Mouse (Mus musculus): ENCODE data around the gene Tmem131l. TPM values are rescaled to one million over a fixed set of nuclear protein-coding genes. Genes with fewer than 3 reads are reported as not detected.
"Not testable (repeated sequence)": the region's sequence is repeated elsewhere in the genome, so short reads cannot be mapped to it uniquely, and the experiment has no call there.

Gene Tmem131l
- total and polyA plus RNA-seq, 3 experiments: 9.6 to 39.6 TPM; not detected in 1

- H3K9me3 ChIP-seq (replicated peaks; ENCODE audit: insufficient read depth, low read length); DNase-seq (ENCODE audit: low read depth, low spot score); H3K4me3 ChIP-seq (ENCODE audit: control insufficient read depth in 1 of 2, insufficient read depth in 1 of 2, low read depth in 2 of 2, low read length in 2 of 2); H3K79me2 ChIP-seq (ENCODE audit: control insufficient read depth, insufficient read depth, low read length, poor library complexity); H3K27me3 ChIP-seq (ENCODE audit: control insufficient read depth in 1 of 2, insufficient read depth in 2 of 2, low read length in 2 of 2); H3K36me3 ChIP-seq (ENCODE audit: control insufficient read depth in 1 of 2, insufficient read depth in 2 of 2, low read length in 2 of 2); H3K9ac ChIP-seq (ENCODE audit: control insufficient read depth, low read depth, low read length, poor library complexity, severe bottlenecking); H3K27ac ChIP-seq (ENCODE audit: control insufficient read depth, low read depth, low read length); H3K4me1 ChIP-seq (ENCODE audit: control insufficient read depth in 1 of 2, insufficient read depth in 2 of 2, low read length in 2 of 2): not testable (repeated sequence)
These were observed 172.9 kb downstream of the Tmem131l start for GRCm38 (mm10) chr3:83867026-83867425.

DNA sequence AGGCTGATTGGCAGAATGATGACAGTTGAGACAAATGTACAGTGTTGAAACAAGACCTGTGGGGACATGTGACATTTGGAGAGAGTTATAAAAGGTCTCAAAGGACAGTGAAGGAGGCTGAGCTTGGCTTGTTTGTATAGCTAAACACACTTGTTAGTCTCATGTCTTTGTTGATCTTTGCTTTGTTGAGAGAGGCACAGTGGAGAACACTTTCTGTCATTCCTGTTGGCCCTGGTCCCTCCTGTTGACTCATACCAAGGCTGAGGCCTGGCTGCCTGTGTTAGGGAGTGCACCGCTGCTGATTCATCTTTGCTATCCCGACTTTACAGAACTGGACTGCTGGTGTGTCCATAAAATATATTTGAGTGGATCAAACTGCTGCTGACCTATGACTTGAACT lies 174.8 kb downstream of the Tmem131l start:
- H3K4me3 ChIP-seq (ENCODE audit: control insufficient read depth in 1 of 2, insufficient read depth in 1 of 2, low read depth in 2 of 2, low read length in 2 of 2): no peak overlapping the region
- H3K27ac ChIP-seq (ENCODE audit: control insufficient read depth, low read depth, low read length): no peak overlapping the region
- no peaks in the 10 kb centered on the region for H3K9me3 ChIP-seq (replicated peaks; ENCODE audit: insufficient read depth, low read length)
- TF ChIP-seq ZNF384 (IDR thresholded peaks at IDR 0.05; ENCODE audit: low read depth, low read length) (no peak), ZKSCAN1 (IDR thresholded peaks at IDR 0.05; ENCODE audit: low read depth, low read length) (no peak), MAFK (IDR thresholded peaks at IDR 0.05; ENCODE audit: borderline replicate concordance, low read depth, low read length) (no peak), EP300 (IDR thresholded peaks at IDR 0.05; ENCODE audit: low read depth in 1 of 2, low read length in 2 of 2) (no peak), USF2 (IDR thresholded peaks at IDR 0.05; ENCODE audit: borderline replicate concordance in 1 of 2, insufficient read depth in 1 of 2, low read depth in 1 of 2, low read length in 2 of 2) (no peak), MYB (IDR thresholded peaks at IDR 0.05; ENCODE audit: low read depth, low read length) (no peak), MYC (IDR thresholded peaks at IDR 0.05; ENCODE audit: low read depth, low read length) (no peak), JUND (IDR thresholded peaks at IDR 0.05; ENCODE audit: low read depth, low read length) (no peak), TCF12 (IDR thresholded peaks at IDR 0.05; ENCODE audit: low read depth, low read length) (no peak), ELF1 (IDR thresholded peaks at IDR 0.05; ENCODE audit: low read depth, low read length) (no peak), ZC3H11A (IDR thresholded peaks at IDR 0.05; ENCODE audit: low read depth, low read length) (no peak), ZMIZ1 (IDR thresholded peaks at IDR 0.05; ENCODE audit: low read depth, low read length) (no peak), MEF2A (IDR thresholded peaks at IDR 0.05; ENCODE audit: extremely low read depth, insufficient replicate concordance, low read depth, low read length, poor library complexity, severe bottlenecking) (no peak), POLR2AphosphoS2 (IDR thresholded peaks at IDR 0.05; ENCODE audit: low read length) (no peak), POLR2A (IDR thresholded peaks at IDR 0.05; ENCODE audit: control insufficient read depth in 1 of 2, insufficient read depth in 1 of 2, low read depth in 1 of 2, low read length in 2 of 2, poor library complexity in 1 of 2) (no peak), ETS1 (IDR thresholded peaks at IDR 0.05; ENCODE audit: low read depth, low read length) (no peak), TBP (IDR thresholded peaks at IDR 0.05; ENCODE audit: low read depth, low read length) (no peak), TAL1 (IDR thresholded peaks at IDR 0.05; ENCODE audit: low read length) (no peak), NRF1 (IDR thresholded peaks at IDR 0.05; ENCODE audit: insufficient read depth, low read depth, low read length, poor library complexity, severe bottlenecking) (no peak), E2F4 (IDR thresholded peaks at IDR 0.05; ENCODE audit: borderline replicate concordance, low read depth, low read length) (no peak)
- H3K4me1 ChIP-seq (ENCODE audit: control insufficient read depth in 1 of 2, insufficient read depth in 2 of 2, low read length in 2 of 2): no peaks in the 10 kb centered on the region
- H3K27me3 ChIP-seq (ENCODE audit: control insufficient read depth in 1 of 2, insufficient read depth in 2 of 2, low read length in 2 of 2): no peaks in the 10 kb centered on the region
- no peak overlapping the region for H3K9ac ChIP-seq (ENCODE audit: control insufficient read depth, low read depth, low read length, poor library complexity, severe bottlenecking)
- H3K79me2 ChIP-seq (ENCODE audit: control insufficient read depth, insufficient read depth, low read length, poor library complexity): no peaks in the 10 kb centered on the region
- no peak for DNase-seq (ENCODE audit: low read depth, low spot score)
- no peaks in the 10 kb centered on the region for H3K36me3 ChIP-seq (ENCODE audit: control insufficient read depth in 1 of 2, insufficient read depth in 2 of 2, low read length in 2 of 2)

All from MEL (cell line).